Mouse (Mus musculus): ENCODE results near the gene 4930503B20Rik. TPM values are rescaled to one million over a fixed set of nuclear protein-coding genes. Genes with fewer than 3 reads are reported as not detected.

The 4930503B20Rik gene
- polyA plus RNA-seq (2015; fragmentation: Nextera tagmentation; extraction: Ambion mirVana): not detected in 2 replicates

DNA sequence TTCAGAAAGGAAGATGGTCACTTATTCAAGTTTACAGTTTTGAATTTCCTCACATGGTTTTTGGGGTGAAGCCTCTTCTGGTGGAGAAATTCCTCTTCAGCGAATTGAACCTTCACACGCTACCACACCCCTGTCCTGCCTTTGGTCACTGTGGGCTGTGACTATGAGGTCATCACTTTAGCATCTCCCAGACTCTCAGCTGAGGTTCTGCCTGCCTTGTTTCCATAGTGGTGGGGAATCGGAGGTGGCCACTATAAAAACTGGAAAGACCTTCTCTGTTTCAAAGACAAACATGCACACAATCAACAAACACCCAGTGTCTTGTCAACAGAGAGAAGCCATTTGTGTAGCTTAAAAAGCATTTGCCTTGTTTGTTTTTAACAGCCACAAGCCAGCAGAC, at the start of gene 4930503B20Rik:
TSS of gene 4930503B20Rik (minus strand) at position 101 of the 400 bp plus-strand sequence.
- no peak for ATAC-seq (replicated peaks; ENCODE audit: low FRiP score)
- Histone ChIP-seq H3K4me1 (peaks cover 4% of the 10 kb centered on the region; the same call in 1 of the 2 replicates), H3K9me3 (replicated peaks) (no peaks in the 10 kb centered on the region), H3K27me3 (no peaks in the 10 kb centered on the region), H3K36me3 (no peaks in the 10 kb centered on the region), H3K4me2 (no peak within 1 kb of the TSS), H3K27ac (no peak within 1 kb of the TSS), H3K4me3 (replicated peaks) (no peak within 1 kb of the TSS), H3K9ac (no peak within 1 kb of the TSS)
- WGBS: 78% methylated on average over 3 of the region's 3 CpGs

DNA sequence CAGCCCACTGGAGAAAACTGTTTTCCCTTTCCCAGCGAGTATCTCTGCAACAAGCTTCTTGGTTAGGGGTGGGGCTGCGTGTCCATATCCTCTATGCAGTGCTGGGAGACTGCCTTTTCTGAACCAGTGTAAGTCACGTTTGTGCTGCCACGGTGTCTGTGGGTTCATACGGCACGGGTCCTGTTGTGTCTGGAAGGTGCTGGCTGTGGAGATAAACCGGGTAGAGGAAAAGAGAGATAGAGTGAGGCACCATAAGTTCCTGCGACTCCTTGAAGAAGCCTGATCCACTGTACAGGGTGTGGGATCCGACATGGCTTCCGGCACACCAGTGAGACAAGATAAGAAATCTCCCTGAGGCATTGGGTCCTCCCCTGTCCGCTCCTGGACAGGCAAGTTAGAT, 48.9 kb upstream of the 4930503B20Rik start:
- no peaks in the 10 kb centered on the region for H3K36me3 ChIP-seq
- H3K9ac ChIP-seq: no peak overlapping the region
- no peaks in the 10 kb centered on the region for H3K9me3 ChIP-seq (replicated peaks)
- H3K4me2 ChIP-seq: no peak overlapping the region
- 77% methylated on average over 11 of the region's 11 CpGs for WGBS
- no peak; the same call in 1 of the 2 replicates for ATAC-seq (replicated peaks; ENCODE audit: low FRiP score)
- H3K27me3 ChIP-seq: no peaks in the 10 kb centered on the region
- H3K27ac ChIP-seq: no peak overlapping the region
- no peaks in the 10 kb centered on the region for H3K4me1 ChIP-seq
- H3K4me3 ChIP-seq (replicated peaks): no peak overlapping the region

DNA sequence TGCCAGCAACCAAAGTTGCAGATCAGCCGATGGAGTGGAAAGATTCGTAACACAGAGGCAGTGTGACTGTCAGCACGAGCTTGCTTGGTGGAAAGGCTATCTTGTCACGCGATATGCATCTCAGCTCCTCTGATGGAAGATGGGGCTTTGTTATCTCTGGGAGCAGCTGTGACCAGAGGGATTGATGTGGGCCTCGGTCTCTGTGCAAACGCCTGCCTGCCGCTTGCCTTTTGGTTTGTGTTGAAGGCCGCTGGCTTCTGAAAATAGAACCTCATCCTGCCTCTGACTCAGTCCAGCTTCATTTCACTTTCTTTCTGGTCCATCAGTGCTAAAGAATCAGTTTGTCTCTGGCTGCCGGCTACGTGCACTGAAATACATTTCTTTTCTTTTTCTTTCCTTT, 47.9 kb upstream of the 4930503B20Rik start:
- no peak overlapping the region for H3K9ac ChIP-seq
- no peak overlapping the region for H3K27ac ChIP-seq
- H3K4me2 ChIP-seq: no peak overlapping the region
- no peaks in the 10 kb centered on the region for H3K27me3 ChIP-seq
- no peak for ATAC-seq (replicated peaks; ENCODE audit: low FRiP score)
- no peaks in the 10 kb centered on the region for H3K4me1 ChIP-seq
- H3K36me3 ChIP-seq: no peaks in the 10 kb centered on the region
- WGBS: 43% methylated on average over 11 of the region's 11 CpGs
- no peaks in the 10 kb centered on the region for H3K9me3 ChIP-seq (replicated peaks)
- H3K4me3 ChIP-seq (replicated peaks): no peak overlapping the region

DNA sequence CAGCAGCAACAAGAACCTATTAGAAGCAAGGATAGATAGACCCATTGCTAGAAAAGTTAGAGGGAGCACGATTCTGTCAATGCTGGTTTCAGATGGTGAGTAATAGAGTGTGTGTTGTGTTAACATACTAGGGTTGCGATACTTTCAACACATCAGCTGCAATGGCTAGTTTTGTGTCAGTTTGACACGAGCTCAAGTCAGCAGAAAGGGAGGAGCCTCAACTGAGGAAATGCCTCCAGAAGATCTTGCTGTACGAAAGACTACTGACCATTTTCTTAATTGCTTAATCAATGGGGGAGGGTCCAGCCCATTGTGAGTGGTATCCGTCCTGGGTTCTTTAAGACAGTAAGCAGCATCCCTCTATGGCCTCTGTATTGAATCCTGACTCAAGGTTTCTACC, 41.4 kb upstream of the 4930503B20Rik start:
- H3K9me3 ChIP-seq (replicated peaks): no peaks in the 10 kb centered on the region
- H3K4me2 ChIP-seq: no peak overlapping the region
- H3K27ac ChIP-seq: no peak overlapping the region
- no peaks in the 10 kb centered on the region for H3K36me3 ChIP-seq
- H3K27me3 ChIP-seq: no peaks in the 10 kb centered on the region
- ATAC-seq (replicated peaks; ENCODE audit: low FRiP score): no peak
- H3K9ac ChIP-seq: no peak overlapping the region
- no peak overlapping the region for H3K4me3 ChIP-seq (replicated peaks)
- no peaks in the 10 kb centered on the region for H3K4me1 ChIP-seq
- 86% methylated on average over 5 of the region's 5 CpGs for WGBS

DNA sequence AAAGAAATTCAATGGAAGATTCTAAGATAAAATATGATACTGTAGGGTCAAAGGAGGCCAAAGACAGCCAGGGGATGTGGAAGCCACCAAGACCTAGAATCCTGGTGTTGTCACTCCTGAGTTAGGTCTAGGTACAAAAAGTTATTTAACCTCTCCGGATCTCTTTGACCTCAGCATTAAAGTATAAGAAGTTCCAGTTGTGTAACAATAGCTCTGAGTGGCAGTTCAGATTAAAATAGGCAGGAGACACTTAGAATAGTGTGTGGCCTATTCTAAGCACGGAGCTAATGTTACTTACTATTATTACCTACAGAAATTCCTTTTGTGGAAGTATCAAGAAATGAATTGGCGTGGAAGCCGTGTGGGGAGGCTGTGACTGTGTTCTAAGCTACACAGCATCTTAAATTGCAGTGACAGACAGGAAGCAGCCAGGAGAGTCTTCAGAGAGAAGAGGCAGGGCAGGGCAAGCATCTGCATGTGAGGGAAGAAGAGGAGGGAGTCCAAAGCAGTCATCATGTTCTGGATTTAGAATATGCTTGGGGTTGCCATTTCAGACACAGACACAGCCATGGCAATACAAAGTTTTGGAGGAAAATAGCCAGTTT, 36.1 kb upstream of the 4930503B20Rik start:
- no peaks in the 10 kb centered on the region for H3K9me3 ChIP-seq (replicated peaks)
- no peak overlapping the region for H3K4me3 ChIP-seq (replicated peaks)
- no peak overlapping the region for H3K4me2 ChIP-seq
- no peak overlapping the region for H3K27ac ChIP-seq
- peaks cover 13% of the 10 kb centered on the region for H3K4me1 ChIP-seq
- 0 out of 2 replicates have a peak, but pooled peaks cover 5% of the 10 kb centered on the region for H3K27me3 ChIP-seq
- H3K9ac ChIP-seq: no peak overlapping the region
- no peaks in the 10 kb centered on the region for H3K36me3 ChIP-seq
- 75% methylated on average over 4 of the region's 4 CpGs for WGBS
- no peak for ATAC-seq (replicated peaks; ENCODE audit: low FRiP score)

DNA sequence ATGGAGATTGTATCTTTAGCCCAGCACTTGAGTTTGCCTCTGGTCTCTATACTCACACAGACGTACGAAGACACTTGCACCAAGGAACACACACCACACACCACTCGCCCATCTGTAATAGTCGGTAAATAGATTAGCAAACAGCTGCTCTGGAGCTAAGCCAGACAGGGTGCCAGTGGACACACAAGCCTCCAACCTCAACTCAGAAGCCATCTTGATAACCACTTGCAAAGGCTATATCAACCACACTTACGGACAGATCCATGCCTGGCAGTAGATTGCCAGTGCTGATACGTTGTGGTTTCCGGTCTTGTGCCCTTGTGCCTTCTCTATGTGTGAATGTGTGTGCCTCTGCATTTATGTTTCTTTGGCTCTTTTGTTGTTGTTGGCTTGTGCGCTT, 35.3 kb upstream of the 4930503B20Rik start:
- Histone ChIP-seq H3K27me3 (0 out of 2 replicates have a peak, but pooled peaks cover 5% of the 10 kb centered on the region), H3K4me2 (no peak overlapping the region), H3K4me3 (replicated peaks) (no peak overlapping the region), H3K36me3 (no peaks in the 10 kb centered on the region), H3K4me1 (peaks cover 18% of the 10 kb centered on the region), H3K27ac (no peak overlapping the region), H3K9ac (no peak overlapping the region), H3K9me3 (replicated peaks) (no peaks in the 10 kb centered on the region)
- 87% methylated on average over 8 of the region's 8 CpGs for WGBS
- no peak for ATAC-seq (replicated peaks; ENCODE audit: low FRiP score)

DNA sequence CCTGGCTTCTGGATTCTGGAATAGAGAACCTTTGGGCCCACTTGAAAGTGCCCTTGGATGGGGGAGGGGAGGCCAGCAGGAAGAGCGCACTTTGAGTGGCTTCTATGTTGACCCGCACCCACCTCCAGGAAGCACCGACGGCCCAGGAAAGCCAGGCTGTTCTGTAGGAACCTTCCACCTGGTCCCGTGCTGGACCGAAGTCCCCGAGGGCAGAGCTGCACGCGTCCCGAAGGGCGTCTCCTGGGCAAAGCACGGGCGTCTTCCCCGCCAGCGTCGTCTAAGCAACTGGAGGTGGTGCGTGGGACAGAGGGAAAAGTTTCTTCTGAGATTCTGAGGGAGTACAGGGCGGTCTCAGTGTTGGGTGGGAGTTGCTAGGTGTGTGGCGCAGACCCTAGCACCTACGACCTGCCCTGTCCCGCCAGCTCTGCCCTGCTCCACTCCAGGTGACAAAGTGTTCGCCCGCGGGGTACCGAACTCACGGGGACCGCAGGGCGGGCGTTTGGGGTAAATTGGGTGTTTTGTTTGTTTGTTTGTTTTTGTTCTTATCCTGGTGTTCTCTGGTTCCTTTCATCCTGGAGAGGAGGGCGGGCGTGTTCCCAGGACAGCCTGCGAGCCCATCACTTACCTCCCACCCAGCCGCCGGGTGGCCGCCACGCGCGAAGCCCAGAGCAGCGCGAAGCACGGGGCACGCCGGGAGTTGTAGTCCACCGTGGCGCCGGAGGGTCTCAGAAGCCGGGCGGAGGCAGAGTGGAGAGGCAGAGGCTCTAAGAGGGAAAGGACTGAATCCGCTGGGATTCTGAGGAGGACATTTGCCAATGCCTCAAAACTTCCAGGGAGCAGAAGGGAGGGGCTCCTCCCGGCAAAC, 33.9 kb upstream of the 4930503B20Rik start, which contains the start of gene Samd13:
TSS of gene Samd13 (minus strand) at position 782 of the 865 bp plus-strand sequence.
- H3K9me3 ChIP-seq (replicated peaks): no peaks in the 10 kb centered on the region
- peak within 1 kb of the TSS; percentile 59 for H3K4me3 ChIP-seq (replicated peaks)
- no peaks in the 10 kb centered on the region for H3K36me3 ChIP-seq
- 2% methylated on average over 50 of the region's 50 CpGs for WGBS
- H3K4me2 ChIP-seq: peak within 1 kb of the TSS; percentile 95
- 0 out of 2 replicates have a peak within 1 kb of the TSS, but pooled peaks have one; percentile 6 for H3K27ac ChIP-seq
- peak; percentile 93 for ATAC-seq (replicated peaks; ENCODE audit: low FRiP score)
- H3K4me1 ChIP-seq: peaks cover 18% of the 10 kb centered on the region
- peak within 1 kb of the TSS; percentile 59 for H3K9ac ChIP-seq
- 0 out of 2 replicates have a peak, but pooled peaks cover 5% of the 10 kb centered on the region for H3K27me3 ChIP-seq

DNA sequence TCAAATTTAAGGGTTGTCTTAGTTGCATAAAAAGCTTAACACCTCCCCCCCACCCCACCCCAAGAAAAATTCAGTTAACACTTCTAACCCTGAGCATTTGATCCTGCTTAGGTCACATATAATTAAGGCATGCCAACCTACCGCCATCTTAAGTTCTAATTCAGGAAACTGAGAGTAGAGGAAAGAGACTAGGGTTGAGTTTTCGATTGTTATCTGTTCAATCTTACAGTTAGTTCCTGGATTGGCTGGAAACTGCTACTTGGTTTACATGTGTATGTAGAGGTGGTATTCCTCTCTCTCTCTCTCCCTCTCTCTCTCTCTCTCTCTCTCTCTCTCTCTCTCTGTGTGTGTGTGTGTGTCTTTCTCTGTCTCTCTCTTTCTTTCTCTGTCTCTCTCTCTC, 32.0 kb upstream of the 4930503B20Rik start:
- no peak for ATAC-seq (replicated peaks; ENCODE audit: low FRiP score)
- no peak overlapping the region for H3K9ac ChIP-seq
- no peak overlapping the region for H3K27ac ChIP-seq
- H3K27me3 ChIP-seq: 0 out of 2 replicates have a peak, but pooled peaks cover 5% of the 10 kb centered on the region
- no peak overlapping the region for H3K4me3 ChIP-seq (replicated peaks)
- 0 out of 2 replicates have a peak overlapping the region, but pooled peaks have one; percentile 52 for H3K4me2 ChIP-seq
- WGBS: 65% methylated on average over 2 of the region's 2 CpGs
- no peaks in the 10 kb centered on the region for H3K9me3 ChIP-seq (replicated peaks)
- no peaks in the 10 kb centered on the region for H3K36me3 ChIP-seq
- peaks cover 18% of the 10 kb centered on the region for H3K4me1 ChIP-seq

DNA sequence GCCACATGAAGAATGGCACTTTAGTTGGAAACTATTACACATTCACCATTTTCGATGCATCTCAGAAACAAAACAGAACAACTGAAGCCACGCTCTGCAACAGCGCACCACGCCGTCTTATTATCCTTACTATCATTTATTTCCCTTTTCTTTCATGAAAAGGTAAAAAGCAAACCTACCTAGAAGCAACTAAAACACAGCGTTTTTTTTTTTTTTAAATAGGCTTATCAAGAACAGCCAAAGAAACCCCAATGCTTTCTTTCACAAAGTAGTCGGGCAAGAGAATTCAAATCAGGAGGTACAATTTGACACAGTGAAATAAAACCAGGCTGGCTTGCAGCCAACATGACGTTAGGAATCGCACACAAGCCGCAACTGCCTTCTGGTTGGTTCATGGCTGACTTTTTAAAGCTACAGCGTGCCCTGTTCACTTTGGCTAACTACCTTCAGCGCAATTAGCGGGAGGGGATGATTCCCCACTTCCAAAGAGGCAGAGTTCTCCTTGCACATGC, 31.1 kb upstream of the 4930503B20Rik start:
- no peak for ATAC-seq (replicated peaks; ENCODE audit: low FRiP score)

DNA sequence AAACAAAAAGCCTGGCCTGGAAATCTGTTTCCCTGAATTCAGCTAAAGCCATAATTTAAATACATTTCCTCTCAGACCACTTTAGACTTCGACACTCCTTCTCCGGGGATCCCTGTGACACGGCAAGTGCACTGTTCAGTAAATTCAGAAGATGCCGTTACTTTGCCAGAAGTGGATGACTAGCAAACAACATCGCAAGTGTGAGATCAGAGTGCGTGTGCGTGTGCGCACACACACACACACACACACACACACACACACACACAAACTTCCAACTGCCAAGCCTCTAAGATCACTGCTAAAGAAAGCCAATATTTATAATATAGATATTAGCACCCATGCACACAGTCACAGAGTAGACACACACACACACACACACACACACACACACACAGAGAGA, 30.6 kb upstream of the 4930503B20Rik start:
- Histone ChIP-seq H3K4me3 (replicated peaks) (no peak overlapping the region; the same call in 1 of the 2 replicates), H3K4me1 (peaks cover 18% of the 10 kb centered on the region), H3K4me2 (peak overlapping the region; percentile 52), H3K27me3 (0 out of 2 replicates have a peak, but pooled peaks cover 5% of the 10 kb centered on the region), H3K27ac (no peak overlapping the region), H3K36me3 (no peaks in the 10 kb centered on the region), H3K9ac (no peak overlapping the region), H3K9me3 (replicated peaks) (no peaks in the 10 kb centered on the region)
- ATAC-seq (replicated peaks; ENCODE audit: low FRiP score): no peak
- 67% methylated on average over 8 of the region's 8 CpGs for WGBS

More for the DNA sequence above, 31.1 kb upstream of the 4930503B20Rik start:
- Histone ChIP-seq H3K36me3 (no peaks in the 10 kb centered on the region), H3K27ac (no peak overlapping the region), H3K4me3 (replicated peaks) (peak overlapping the region; percentile 15), H3K9ac (no peak overlapping the region), H3K9me3 (replicated peaks) (no peaks in the 10 kb centered on the region), H3K4me2 (peak overlapping the region; percentile 52), H3K4me1 (peaks cover 18% of the 10 kb centered on the region), H3K27me3 (0 out of 2 replicates have a peak, but pooled peaks cover 5% of the 10 kb centered on the region)
- WGBS: 39% methylated on average over 13 of the region's 13 CpGs

DNA sequence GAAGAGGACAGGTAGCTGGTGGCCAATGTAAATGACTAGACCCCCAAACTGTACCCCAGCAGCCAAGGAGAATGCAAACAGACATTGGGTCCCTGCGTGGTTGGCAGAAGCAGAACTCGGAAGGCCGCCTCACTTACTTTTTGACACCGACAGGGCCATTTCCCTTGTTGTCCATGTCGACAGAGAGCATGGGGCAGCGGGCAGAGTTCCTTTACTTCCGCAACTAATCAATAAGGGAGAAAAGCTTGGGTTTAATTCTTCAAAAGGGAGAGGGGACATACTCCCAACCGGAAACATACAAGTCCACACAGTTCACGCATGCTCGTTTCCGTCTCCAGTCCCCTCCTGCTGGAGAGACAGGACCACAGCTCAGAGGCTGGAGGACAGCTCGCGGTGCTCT, 29.5 kb upstream of the 4930503B20Rik start:
- Histone ChIP-seq H3K9ac (no peak overlapping the region), H3K4me1 (peaks cover 17% of the 10 kb centered on the region), H3K27ac (no peak overlapping the region), H3K4me3 (replicated peaks) (no peak overlapping the region), H3K27me3 (0 out of 2 replicates have a peak, but pooled peaks cover 5% of the 10 kb centered on the region), H3K36me3 (no peaks in the 10 kb centered on the region), H3K4me2 (no peak overlapping the region), H3K9me3 (replicated peaks) (no peaks in the 10 kb centered on the region)
- ATAC-seq (replicated peaks; ENCODE audit: low FRiP score): no peak
- WGBS: 88% methylated on average over 13 of the region's 13 CpGs

DNA sequence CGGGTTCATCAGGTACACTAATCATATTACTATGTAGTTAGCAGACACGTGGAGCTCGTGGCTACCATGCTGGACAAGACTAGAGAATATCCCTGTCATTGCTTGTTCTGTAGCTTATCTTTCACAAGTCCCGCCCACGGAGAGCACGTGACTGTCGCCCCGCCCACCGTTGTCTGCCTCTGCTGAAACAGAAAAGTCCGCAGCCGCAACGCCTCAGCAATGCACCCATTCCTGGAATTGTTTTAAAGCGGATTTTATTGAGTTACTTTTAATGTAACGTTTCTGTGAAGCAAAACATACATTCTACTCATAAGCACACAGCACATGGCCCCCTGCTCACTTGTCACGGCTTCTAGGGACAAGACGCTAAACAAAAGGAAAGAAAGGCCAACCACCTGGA, 28.5 kb upstream of the 4930503B20Rik start:
- Histone ChIP-seq H3K9ac (no peak overlapping the region), H3K36me3 (no peaks in the 10 kb centered on the region), H3K27me3 (0 out of 2 replicates have a peak, but pooled peaks cover 5% of the 10 kb centered on the region), H3K4me3 (replicated peaks) (no peak overlapping the region), H3K4me2 (no peak overlapping the region), H3K4me1 (peaks cover 10% of the 10 kb centered on the region; the same call in 1 of the 2 replicates), H3K9me3 (replicated peaks) (no peaks in the 10 kb centered on the region), H3K27ac (no peak overlapping the region)
- ATAC-seq (replicated peaks; ENCODE audit: low FRiP score): no peak
- 94% methylated on average over 16 of the region's 16 CpGs for WGBS

Measured in kidney, embryonic 15.5 days (tissue).